Mouse (Mus musculus): Measurements from ENCODE around the gene Camta1. TPM values are rescaled to one million over a fixed set of nuclear protein-coding genes. Genes with fewer than 3 reads are reported as not detected.

Camta1 gene
- polyA plus RNA-seq, 1 experiment from 2014 or later: 130 TPM

DNA sequence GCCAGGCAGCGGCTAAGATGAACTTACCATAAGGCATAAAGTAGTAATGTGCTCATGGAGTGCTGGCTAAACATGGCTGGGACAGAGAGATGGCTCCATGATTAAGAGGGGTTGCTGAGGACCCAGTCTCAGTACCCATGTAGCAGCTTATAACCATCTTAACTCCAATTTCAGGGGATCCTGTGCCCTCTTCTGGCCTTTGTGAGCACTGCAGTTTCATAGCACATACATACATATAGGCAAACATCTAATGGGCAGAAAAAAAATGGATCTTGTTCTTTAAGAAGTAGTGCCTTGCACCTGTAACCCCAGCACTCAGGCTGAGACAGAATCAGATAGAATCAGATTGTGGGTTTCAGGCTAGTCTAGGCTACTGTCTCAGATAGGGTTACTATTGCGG is 454.5 kb downstream of the Camta1 start:
- H3K9ac ChIP-seq (replicated peaks): no peak overlapping the region
- WGBS: 94% methylated on average over 2 of the region's 2 CpGs
- H3K27ac ChIP-seq (replicated peaks): no peak overlapping the region
- H3K27me3 ChIP-seq: 0 out of 2 replicates have a peak, but pooled peaks cover 3% of the 10 kb centered on the region
- ATAC-seq (replicated peaks): no peak
- no peak overlapping the region for H3K4me3 ChIP-seq
- H3K9me3 ChIP-seq: no peaks in the 10 kb centered on the region
- H3K36me3 ChIP-seq: no peaks in the 10 kb centered on the region
- peaks cover 15% of the 10 kb centered on the region for H3K4me1 ChIP-seq
- no peak overlapping the region for H3K4me2 ChIP-seq (replicated peaks)

DNA sequence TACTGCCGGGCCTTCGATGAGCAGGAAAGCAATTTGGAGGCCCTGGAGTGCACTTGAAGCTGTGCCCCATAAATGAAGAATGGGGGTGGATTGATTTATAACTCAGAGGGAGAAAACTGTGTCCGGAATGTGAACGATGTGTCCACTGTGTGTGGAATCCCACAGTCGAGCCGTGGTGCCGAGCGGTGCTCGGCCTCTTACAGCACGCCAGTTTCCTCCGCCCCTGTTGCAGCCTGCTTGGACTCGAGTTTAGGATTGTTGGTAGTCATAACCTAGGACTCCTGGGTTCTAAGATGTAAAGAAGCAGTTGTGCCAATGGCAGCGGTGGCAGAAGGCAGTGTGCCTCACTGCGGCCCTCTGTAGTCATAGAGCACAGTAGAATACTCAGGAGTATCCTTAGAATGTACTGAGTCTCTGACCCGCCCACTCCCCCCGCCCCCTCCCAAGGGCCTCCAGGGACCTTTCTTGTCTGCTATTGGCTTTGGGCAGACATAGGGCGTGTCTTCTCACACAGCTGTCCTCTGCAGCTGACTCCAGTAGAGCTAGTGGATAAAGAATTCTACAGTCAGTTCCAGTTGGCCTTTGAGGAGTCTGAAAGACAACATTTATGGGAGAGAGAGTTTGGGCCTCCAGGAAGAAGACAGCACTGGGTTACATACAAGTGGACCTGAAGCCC is 457.0 kb downstream of the Camta1 start:
- H3K27ac ChIP-seq (replicated peaks): no peak overlapping the region
- no peaks in the 10 kb centered on the region for H3K9me3 ChIP-seq
- no peak overlapping the region for H3K9ac ChIP-seq (replicated peaks)
- no peak overlapping the region for H3K4me3 ChIP-seq
- ATAC-seq (replicated peaks): no peak
- peaks cover 3% of the 10 kb centered on the region; the same call in 1 of the 2 replicates for H3K4me1 ChIP-seq
- 0 out of 2 replicates have a peak, but pooled peaks cover 3% of the 10 kb centered on the region for H3K27me3 ChIP-seq
- H3K4me2 ChIP-seq (replicated peaks): no peak overlapping the region
- 79% methylated on average over 17 of the region's 17 CpGs for WGBS
- no peaks in the 10 kb centered on the region for H3K36me3 ChIP-seq

DNA sequence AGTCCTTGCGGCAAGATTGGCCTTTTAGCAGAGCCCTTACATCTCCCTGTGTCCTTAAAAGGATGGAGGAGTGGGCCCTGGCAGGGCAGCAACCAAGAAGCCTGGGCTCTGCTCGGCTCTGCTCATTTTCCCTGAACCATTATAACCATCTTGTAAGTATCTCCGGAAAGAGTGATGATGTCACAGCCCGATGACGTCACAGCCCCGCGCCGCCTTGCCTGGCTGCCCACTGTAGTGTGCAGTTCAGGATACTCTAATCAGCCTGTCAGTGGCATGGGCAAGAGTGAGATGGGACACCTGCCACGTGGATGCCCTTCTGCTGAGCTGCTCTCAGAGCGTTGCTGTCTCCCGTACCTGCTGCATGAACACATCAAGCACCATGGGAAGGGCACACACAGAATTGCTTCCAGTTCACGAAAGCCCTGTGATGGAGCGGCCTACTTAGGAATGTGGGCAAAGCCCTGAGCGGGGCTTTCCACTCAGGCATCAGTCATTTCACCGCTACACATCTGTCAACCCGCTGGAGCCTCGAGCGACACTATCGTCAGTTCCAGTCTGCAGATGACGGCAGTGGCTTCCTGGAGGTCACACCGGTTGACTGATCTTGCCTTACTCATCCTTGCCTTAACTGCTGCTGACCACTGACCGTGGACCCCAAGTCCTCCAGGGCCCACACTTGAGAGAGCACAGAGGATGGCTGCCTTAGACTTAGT is 459.8 kb downstream of the Camta1 start:
- Histone ChIP-seq H3K36me3 (no peaks in the 10 kb centered on the region), H3K27ac (replicated peaks) (no peak overlapping the region), H3K4me3 (no peak overlapping the region), H3K4me2 (replicated peaks) (no peak overlapping the region), H3K27me3 (no peaks in the 10 kb centered on the region), H3K4me1 (no peaks in the 10 kb centered on the region), H3K9ac (replicated peaks) (no peak overlapping the region), H3K9me3 (no peaks in the 10 kb centered on the region)
- no peak for ATAC-seq (replicated peaks)
- 92% methylated on average over 22 of the region's 22 CpGs for WGBS

DNA sequence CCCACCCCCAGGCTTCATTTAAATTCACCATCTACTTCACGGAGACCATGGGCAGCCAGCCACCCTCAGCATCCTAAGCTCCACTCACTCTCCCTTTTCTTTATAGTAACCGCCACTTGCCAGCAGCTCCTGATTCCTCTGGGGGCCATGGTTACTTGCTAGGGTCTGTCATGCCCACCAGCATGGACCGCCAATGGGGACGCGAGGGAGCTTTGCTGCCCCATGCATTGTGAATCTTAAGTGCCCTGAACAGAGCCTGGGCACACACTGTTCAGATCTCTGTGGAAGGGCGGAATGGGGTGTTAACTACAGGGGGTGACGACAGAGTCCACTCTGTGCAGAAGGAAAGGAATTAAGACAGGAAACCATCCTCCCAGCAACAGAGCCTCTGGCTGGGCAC is 465.1 kb downstream of the Camta1 start:
- H3K27me3 ChIP-seq: no peaks in the 10 kb centered on the region
- H3K4me3 ChIP-seq: no peak overlapping the region
- no peak overlapping the region for H3K27ac ChIP-seq (replicated peaks)
- 61% methylated on average over 7 of the region's 7 CpGs for WGBS
- H3K4me1 ChIP-seq: 0 out of 2 replicates have a peak, but pooled peaks cover 3% of the 10 kb centered on the region
- ATAC-seq (replicated peaks): 0 out of 2 replicates have a peak, but pooled peaks have one; percentile 43
- no peak overlapping the region for H3K9ac ChIP-seq (replicated peaks)
- no peak overlapping the region for H3K4me2 ChIP-seq (replicated peaks)
- no peaks in the 10 kb centered on the region for H3K36me3 ChIP-seq
- no peaks in the 10 kb centered on the region for H3K9me3 ChIP-seq

DNA sequence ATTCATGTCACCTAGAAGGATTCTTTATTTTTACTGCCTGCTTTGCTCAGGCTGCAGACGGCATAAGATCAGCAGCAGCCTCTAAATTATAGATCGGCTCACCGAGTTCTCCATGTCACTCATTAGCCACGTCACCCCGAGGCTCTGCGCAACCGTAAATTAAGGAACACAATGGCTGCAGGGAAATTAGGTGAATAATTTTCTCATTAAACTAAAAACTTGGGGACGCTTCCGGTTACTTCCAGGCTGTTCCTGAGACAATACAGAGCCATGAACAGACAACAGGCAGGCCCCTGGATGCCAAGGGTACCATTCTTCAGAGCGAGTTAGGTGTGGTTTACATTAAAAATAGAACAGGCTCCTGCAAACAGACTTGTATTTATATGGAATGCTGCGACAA is 472.3 kb downstream of the Camta1 start:
- Histone ChIP-seq H3K27ac (replicated peaks) (no peak overlapping the region), H3K4me1 (peaks cover 39% of the 10 kb centered on the region), H3K27me3 (peaks cover 7% of the 10 kb centered on the region; the same call in 1 of the 2 replicates), H3K4me3 (no peak overlapping the region), H3K9ac (replicated peaks) (no peak overlapping the region), H3K4me2 (replicated peaks) (no peak overlapping the region), H3K36me3 (no peaks in the 10 kb centered on the region), H3K9me3 (no peaks in the 10 kb centered on the region)
- WGBS: 14% methylated on average over 11 of the region's 11 CpGs
- no peak for ATAC-seq (replicated peaks)

DNA sequence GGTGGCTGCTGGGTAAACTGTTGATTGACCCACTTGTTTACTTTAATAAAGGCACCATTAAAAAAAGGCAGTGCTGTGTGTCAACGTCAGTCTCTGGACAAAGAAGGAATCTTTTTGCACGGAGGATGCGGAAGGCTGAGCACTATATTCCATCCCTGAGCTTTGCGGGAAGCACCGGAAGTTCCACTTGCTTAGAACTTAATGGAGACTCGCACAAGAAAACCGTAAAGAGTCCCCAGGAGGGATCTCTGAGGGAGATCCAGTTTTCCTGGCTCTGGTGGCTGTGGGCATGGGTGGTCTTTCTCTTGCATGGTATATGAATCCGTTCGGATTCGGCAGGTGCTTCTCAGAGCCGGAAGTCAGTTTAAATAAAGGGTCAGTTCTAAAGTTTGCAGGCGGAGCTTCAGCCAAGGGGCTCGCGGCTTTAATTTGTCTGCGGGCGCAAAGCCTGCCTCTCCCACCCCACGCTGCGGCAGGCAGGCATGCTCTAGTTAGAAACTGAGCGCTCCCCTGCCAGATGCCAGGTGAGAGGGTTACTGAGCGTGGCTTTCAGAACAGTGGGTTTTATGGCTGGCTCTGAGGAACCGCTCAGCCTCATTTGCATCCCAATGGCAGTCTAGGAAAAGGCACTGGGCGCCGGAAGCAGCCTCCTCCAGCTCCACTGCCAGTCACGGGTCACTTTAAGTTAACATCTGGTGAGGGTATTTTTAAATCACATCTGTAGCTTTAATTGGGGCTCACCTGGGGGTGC is 474.8 kb downstream of the Camta1 start:
- Histone ChIP-seq H3K9me3 (no peaks in the 10 kb centered on the region), H3K4me1 (peaks cover 38% of the 10 kb centered on the region), H3K27me3 (peaks cover 7% of the 10 kb centered on the region; the same call in 1 of the 2 replicates), H3K4me3 (peak overlapping the region; percentile 37), H3K36me3 (no peaks in the 10 kb centered on the region), H3K9ac (replicated peaks) (peak overlapping the region; percentile 40; the same call in 1 of the 2 replicates), H3K4me2 (replicated peaks) (peak overlapping the region; percentile 71), H3K27ac (replicated peaks) (no peak overlapping the region)
- ATAC-seq (replicated peaks): peak; percentile 48; the same call in 1 of the 2 replicates
- whole genome bisulfite sequencing: 1% methylated on average over 24 of the region's 24 CpGs

DNA sequence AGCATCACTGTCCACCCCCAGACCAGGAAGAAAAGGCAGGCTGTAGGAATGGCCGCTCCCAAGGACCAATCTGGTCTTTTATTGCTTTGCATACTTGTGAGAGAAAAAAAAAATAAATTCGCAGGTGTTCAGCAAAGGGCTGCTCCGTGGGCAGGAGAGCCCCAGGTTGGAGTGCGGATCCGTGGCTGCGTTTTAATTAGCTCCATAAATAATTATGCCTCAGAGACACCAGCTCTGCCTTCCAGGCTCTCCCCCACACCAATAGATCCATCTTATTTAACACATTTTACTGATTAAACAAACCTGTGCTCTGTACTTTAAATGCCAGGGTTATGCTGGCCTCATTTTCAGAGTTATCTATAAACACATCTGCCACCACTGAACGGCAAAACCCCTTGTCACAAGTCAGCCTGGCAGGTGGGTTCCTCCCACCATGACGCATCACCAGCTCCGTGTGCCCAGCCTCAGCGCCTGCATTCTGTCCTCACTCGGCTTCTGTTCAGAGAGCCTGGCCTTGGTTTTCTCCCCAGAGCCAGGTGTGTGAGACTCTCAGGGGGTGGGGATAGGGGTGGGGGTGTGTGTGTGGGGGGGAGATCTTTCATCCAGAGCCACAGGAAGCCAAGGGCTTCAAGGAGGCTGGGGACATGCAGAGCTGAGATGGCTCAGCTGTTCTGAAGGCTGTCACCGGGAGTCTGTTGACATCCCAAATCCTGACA is 475.5 kb downstream of the Camta1 start:
- Histone ChIP-seq H3K36me3 (no peaks in the 10 kb centered on the region), H3K9me3 (no peaks in the 10 kb centered on the region), H3K4me1 (peaks cover 38% of the 10 kb centered on the region), H3K27ac (replicated peaks) (no peak overlapping the region), H3K27me3 (peaks cover 7% of the 10 kb centered on the region; the same call in 1 of the 2 replicates), H3K4me2 (replicated peaks) (peak overlapping the region; percentile 71), H3K4me3 (peak overlapping the region; percentile 37), H3K9ac (replicated peaks) (0 out of 2 replicates have a peak overlapping the region, but pooled peaks have one; percentile 40)
- 10% methylated on average over 12 of the region's 12 CpGs for whole genome bisulfite sequencing
- peak; percentile 34 for ATAC-seq (replicated peaks)

DNA sequence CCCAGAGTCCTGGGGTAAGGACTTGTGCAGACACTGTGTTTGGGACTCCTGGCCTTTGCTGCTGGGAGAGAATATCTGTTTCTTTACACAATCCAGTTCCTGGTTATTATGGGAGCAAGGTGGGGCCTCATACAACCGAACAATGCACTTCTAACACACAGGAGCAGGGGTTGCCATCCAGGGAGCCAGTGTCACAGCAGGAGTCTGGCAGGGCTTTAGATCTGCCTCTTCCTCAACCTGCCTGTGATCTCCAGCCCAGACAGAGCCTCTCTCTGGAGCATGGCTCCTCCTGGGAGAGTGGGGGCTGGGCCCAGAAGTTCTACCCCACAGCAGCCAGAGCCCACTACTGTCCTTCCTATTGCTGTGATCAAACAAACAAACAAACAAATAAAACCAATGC is 483.9 kb downstream of the Camta1 start:
- no peak overlapping the region for H3K27ac ChIP-seq (replicated peaks)
- 56% methylated on average over 1 of the region's 1 CpGs for WGBS
- ATAC-seq (replicated peaks): no peak

DNA sequence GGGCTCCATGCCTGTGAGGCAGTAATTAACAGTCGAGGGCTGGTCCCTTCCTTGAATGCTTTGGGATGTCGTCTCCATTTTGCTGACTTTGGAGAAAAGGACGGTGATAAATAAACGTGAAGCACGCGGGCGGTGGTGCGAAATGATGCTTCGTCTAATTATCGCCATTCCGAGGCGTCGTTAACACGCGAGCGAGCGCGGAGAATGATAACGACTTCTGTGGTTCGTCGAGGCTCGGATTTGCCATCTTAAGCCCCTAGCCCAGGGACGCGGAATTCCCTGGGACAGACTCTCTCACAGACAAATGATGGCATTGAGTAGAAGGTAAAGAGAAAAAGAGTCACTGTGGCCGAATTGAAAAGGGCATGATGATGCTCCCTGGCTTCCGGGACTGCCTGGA is 485.4 kb downstream of the Camta1 start:
- no peaks in the 10 kb centered on the region for H3K9me3 ChIP-seq
- ATAC-seq (replicated peaks): no peak
- no peaks in the 10 kb centered on the region for H3K36me3 ChIP-seq
- H3K4me1 ChIP-seq: peaks cover 7% of the 10 kb centered on the region; the same call in 1 of the 2 replicates
- 0 out of 2 replicates have a peak overlapping the region, but pooled peaks have one; percentile 0 for H3K4me2 ChIP-seq (replicated peaks)
- 26% methylated on average over 26 of the region's 26 CpGs for WGBS
- no peak overlapping the region for H3K27ac ChIP-seq (replicated peaks)
- H3K27me3 ChIP-seq: no peaks in the 10 kb centered on the region
- H3K9ac ChIP-seq (replicated peaks): no peak overlapping the region
- H3K4me3 ChIP-seq: no peak overlapping the region

More for the DNA sequence above, 483.9 kb downstream of the Camta1 start:
- no peak overlapping the region for H3K9ac ChIP-seq (replicated peaks)
- no peak overlapping the region for H3K4me2 ChIP-seq (replicated peaks)
- H3K9me3 ChIP-seq: no peaks in the 10 kb centered on the region
- H3K4me1 ChIP-seq: peaks cover 7% of the 10 kb centered on the region; the same call in 1 of the 2 replicates
- H3K36me3 ChIP-seq: no peaks in the 10 kb centered on the region
- no peak overlapping the region for H3K4me3 ChIP-seq
- H3K27me3 ChIP-seq: no peaks in the 10 kb centered on the region

DNA sequence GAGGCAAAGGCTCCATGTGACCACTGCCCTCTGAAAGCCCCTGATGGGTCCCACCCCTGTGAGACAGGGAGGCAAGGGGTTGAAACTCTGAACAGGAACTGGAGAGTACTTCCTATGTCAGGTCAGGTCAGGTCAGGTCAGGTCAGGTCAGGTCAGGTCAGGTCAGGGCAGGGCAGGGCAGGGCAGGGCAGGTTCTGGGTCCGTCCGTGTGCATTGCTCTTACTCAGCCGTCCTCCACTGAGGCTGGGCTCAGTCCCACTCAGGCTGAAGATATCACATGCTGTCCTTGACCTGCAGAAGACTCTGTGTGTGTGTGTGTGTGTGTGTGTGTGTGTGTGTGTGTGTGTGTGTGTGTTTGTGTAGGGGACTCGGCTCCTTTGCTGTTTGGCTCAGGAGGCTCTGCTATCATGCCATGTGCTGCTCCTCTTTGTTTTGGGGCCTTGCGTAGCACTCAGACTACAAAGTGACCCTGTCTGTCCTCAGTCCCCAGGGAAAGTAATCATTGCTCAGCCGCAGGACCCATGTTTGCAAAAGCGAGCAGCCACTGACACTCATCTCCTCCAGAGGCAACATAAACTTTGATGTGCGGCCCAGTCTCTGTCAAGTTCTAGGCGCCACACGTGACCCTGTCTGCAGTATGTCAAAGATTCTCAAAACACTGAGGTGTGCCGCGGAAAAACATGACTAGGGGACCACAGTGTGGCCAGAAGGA is 488.7 kb downstream of the Camta1 start:
- Histone ChIP-seq H3K27me3 (no peaks in the 10 kb centered on the region), H3K4me2 (replicated peaks) (no peak overlapping the region), H3K9me3 (no peaks in the 10 kb centered on the region), H3K9ac (replicated peaks) (no peak overlapping the region), H3K27ac (replicated peaks) (no peak overlapping the region), H3K4me1 (peaks cover 7% of the 10 kb centered on the region; the same call in 1 of the 2 replicates), H3K36me3 (no peaks in the 10 kb centered on the region), H3K4me3 (no peak overlapping the region)
- 83% methylated on average over 12 of the region's 12 CpGs for WGBS
- ATAC-seq (replicated peaks): no peak

DNA sequence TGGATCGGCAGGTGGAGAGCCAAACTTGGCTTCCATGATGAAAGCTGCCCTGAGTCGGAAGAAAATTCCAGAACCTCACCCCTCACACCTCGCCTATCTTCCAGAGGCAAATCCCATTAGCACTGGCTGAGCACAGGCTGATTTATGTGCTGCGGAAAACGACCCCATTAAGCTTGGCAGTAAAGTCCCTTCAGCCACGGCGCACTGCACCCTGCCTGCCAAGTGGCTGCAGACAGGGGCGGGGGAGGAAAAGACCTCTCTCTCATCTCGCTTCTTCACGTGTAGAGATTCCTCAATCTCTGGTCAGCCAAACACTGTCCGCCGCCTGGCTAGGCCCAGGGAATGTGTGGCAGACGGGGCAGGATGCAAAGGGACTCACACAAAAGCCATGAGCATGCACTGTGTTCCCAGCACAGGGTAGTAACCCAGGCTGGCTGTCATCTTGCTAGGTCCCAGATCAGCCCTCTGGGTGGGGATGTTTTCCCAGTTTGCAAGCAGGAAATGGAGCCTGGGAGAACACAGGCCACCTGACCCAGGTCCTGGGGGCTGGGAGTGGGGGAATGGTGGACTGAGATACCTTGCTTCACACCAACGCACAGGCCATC is 494.6 kb downstream of the Camta1 start:
- Histone ChIP-seq H3K4me1 (no peaks in the 10 kb centered on the region), H3K27me3 (no peaks in the 10 kb centered on the region), H3K36me3 (no peaks in the 10 kb centered on the region), H3K4me3 (no peak overlapping the region), H3K9me3 (no peaks in the 10 kb centered on the region), H3K4me2 (replicated peaks) (no peak overlapping the region), H3K9ac (replicated peaks) (no peak overlapping the region), H3K27ac (replicated peaks) (no peak overlapping the region)
- ATAC-seq (replicated peaks): no peak
- WGBS: 51% methylated on average over 14 of the region's 14 CpGs
